In genomic region chr10:93069041-93069679, GRCm38 (mm10) we compare ENCODE assay signal across 8 mouse cellular contexts. TPM values are rescaled to one million over a fixed set of nuclear protein-coding genes. Genes with fewer than 3 reads are reported as not detected.
A peak's percentile ranks its signal among the peaks of the same experiment; 100 is the strongest.
DNase-seq lines count a peak whose midpoint lies in the region; ATAC-seq and TF ChIP-seq lines count a peak whose summit lies in the region.

No protein-coding gene starts in this region.

- no peak for TF ChIP-seq CTCF in kidney, postnatal 0 days (IDR thresholded peaks at IDR 0.05; ENCODE audit: low read depth)

- no peaks in the 10 kb centered on the region for H3K9me3 ChIP-seq in ES-E14 (ENCODE audit: control insufficient read depth, insufficient read depth, low read depth, low read length)
- no peaks in the 10 kb centered on the region for H3K9me3 ChIP-seq in kidney, postnatal 0 days (replicated peaks; ENCODE audit: low read length)

- WGBS in kidney, postnatal 0 days = 65% methylated on average over 6 of the region's 6 CpGs
- WGBS in macrophage (ENCODE audit: missing documents) = 46% methylated on average over 6 of the region's 6 CpGs

- H3K27me3 ChIP-seq in kidney, postnatal 0 days (ENCODE audit: insufficient read depth, low read length) = no peaks in the 10 kb centered on the region

- ATAC-seq in kidney, postnatal 0 days (replicated peaks; ENCODE audit: low FRiP score, low read depth) = no peak; the same call in 1 of the 2 replicates

- H3K9ac ChIP-seq in ES-E14 (ENCODE audit: insufficient read depth, low read depth, low read length, poor library complexity, severe bottlenecking) = no peak overlapping the region
- no peak overlapping the region for H3K9ac ChIP-seq in kidney, postnatal 0 days (ENCODE audit: low read depth, low read length)

- no peak overlapping the region for H3K4me3 ChIP-seq in ES-E14 (ENCODE audit: insufficient read depth in 1 of 2, low read depth in 1 of 2, low read length in 2 of 2, poor library complexity in 1 of 2, severe bottlenecking in 1 of 2)
- no peak overlapping the region for H3K4me3 ChIP-seq in kidney, postnatal 0 days (replicated peaks; ENCODE audit: low read depth, low read length)
- H3K4me3 ChIP-seq in macrophage (ENCODE audit: inconsistent target) = no peak overlapping the region

- peak; percentile 34 to 61 for DNase-seq in adrenal gland, adult (ENCODE audit: inconsistent age in 2 of 2, low spot score in 1 of 2)
- DNase-seq in adrenal gland, adult 8-10 months = no peak
- no peak for DNase-seq in ES-E14 (ENCODE audit: low read depth, low spot score)
- peak; percentile 82 for DNase-seq in heart, adult 8-10 months (ENCODE audit: low spot score)
- peak; percentile 69 for DNase-seq in kidney, postnatal 0 days (ENCODE audit: low spot score)
- DNase-seq in ovary, postnatal 10 days (ENCODE audit: low spot score) = no peak
- DNase-seq in layer of hippocampus, adult 9-10 months (ENCODE audit: low spot score) = no peak

- in situ Hi-C loops in ES-E14 (cut with MboI; ENCODE audit: low sequenced_read_pairs in 2 of 2, unreplicated experiment in 2 of 2) = loop anchor here (10.0 to 25.0 kb wide), 4 partner anchors 216 to 743 kb away; partner anchors contain the start of gene Snrpf (in 1 of the 2)

- no peaks in the 10 kb centered on the region for H3K79me2 ChIP-seq in macrophage (ENCODE audit: inconsistent target)

- H3K4me1 ChIP-seq in ES-E14 (ENCODE audit: control insufficient read depth in 2 of 2, insufficient read depth in 2 of 2, low read length in 2 of 2, poor library complexity in 1 of 2) = peaks cover 0 to 1% of the 10 kb centered on the region in 2 experiments; a peak in 1 of 4 replicates
- H3K4me1 ChIP-seq in kidney, postnatal 0 days (replicated peaks; ENCODE audit: insufficient read depth, low read length) = no peaks in the 10 kb centered on the region

- H3K27ac ChIP-seq in ES-E14 (ENCODE audit: insufficient read depth, low read depth, low read length, poor library complexity, severe bottlenecking) (0 out of 2 replicates have a peak overlapping the region, but pooled peaks have one; percentile 7), macrophage (peak overlapping the region; percentile 58)
- peak overlapping the region; percentile 58 for H3K27ac ChIP-seq in kidney, postnatal 0 days

- H3K36me3 ChIP-seq in ES-E14 (ENCODE audit: control insufficient read depth, insufficient read depth, low read length, poor library complexity, severe bottlenecking) (no peaks in the 10 kb centered on the region), macrophage (ENCODE audit: inconsistent target) (no peaks in the 10 kb centered on the region)
- H3K36me3 ChIP-seq in kidney, postnatal 0 days (ENCODE audit: insufficient read depth, low read length) = no peaks in the 10 kb centered on the region

- H3K4me2 ChIP-seq in kidney, postnatal 0 days (ENCODE audit: low read length) = no peak overlapping the region

TF ChIP-seq in ES-E14, 5 proteins besides CTCF, POLR2A, EP300 and RAD21:
- TF ChIP-seq HCFC1 (IDR thresholded peaks at IDR 0.05; ENCODE audit: borderline replicate concordance, insufficient read depth, low read length) (no peak), MAFK (IDR thresholded peaks at IDR 0.05; ENCODE audit: insufficient read depth, low read depth, low read length) (peak; percentile 70)

RNA-seq across cellular contexts. Expression of gene Cfap54, which starts 12.3 kb away (rescaled TPM):
- total RNA-seq in adrenal gland, adult 8-10 months (2022) = 1 to 10 TPM; 4.0 to 6.1 (median 5.1) TPM
- 0.31 and 0.53 TPM in 2 replicates for total RNA-seq in ES-E14 (2012; rRNA removed)
- total RNA-seq in heart, adult 8-10 months (2022) = under 1 TPM; 0.52 to 1.00 (median 0.70) TPM
- 0.52 and 0.80 TPM in 2 replicates for polyA plus RNA-seq in kidney, postnatal 0 days (2015; fragmentation: Nextera tagmentation; extraction: Ambion mirVana)
- total RNA-seq in macrophage (2018; cell fraction: chromatin; rRNA removed) = 1 to 10 TPM in 14 of 26 experiments, under 1 TPM in 9, not detected in 3; 0.11 to 4.7 (median 1.4) TPM
- under 1 TPM in 14 of 26 experiments, not detected in 12; 0.03 to 0.66 (median 0.06) TPM for total RNA-seq in macrophage (2018; cell fraction: cytosol; rRNA removed)
- 1 to 10 TPM in 3 of 26 experiments, under 1 TPM in 19, not detected in 4; 0.06 to 1.3 (median 0.58) TPM for total RNA-seq in macrophage (2018; cell fraction: nucleus; rRNA removed)
- not detected in 3 replicates for polyA plus RNA-seq in macrophage (2018)

Comparison
In these comparisons a context has a peak if more than half of its experiments do, and no peak if none do; other contexts are left out.
1. DNase-seq: peak in adrenal gland, adult (2 of 2), heart, adult 8-10 months (single experiment) and kidney, postnatal 0 days (single experiment); none in adrenal gland, adult 8-10 months (single experiment), ES-E14 (single experiment), ovary, postnatal 10 days (single experiment) and layer of hippocampus, adult 9-10 months (single experiment).
2. H3K27ac ChIP-seq: peak in every context shown above with its lines; median percentile 58 in kidney, postnatal 0 days; 58 in macrophage; 7 in ES-E14.